Mouse (Mus musculus): ENCODE measurements around the gene Atad3a.
"Not testable (repeated sequence)": the region's sequence is repeated elsewhere in the genome, so short reads cannot be mapped to it uniquely, and the experiment has no call there.

Atad3a gene

GRCm38 (mm10) chr4:155760613-155761355, at the start of gene Atad3a:
Atad3a (minus strand) TSS chr4:155761093.
- DNase-seq: peak; percentile 96

- DNase-seq: no peak
These were observed 46.9 kb upstream of the Atad3a start for GRCm38 (mm10) chr4:155807841-155808240.

GRCm38 (mm10) chr4:155803340-155804041, 42.6 kb upstream of the Atad3a start:
- DNase-seq: peak; percentile 94

GRCm38 (mm10) chr4:155802741-155803339, 41.9 kb upstream of the Atad3a start, which contains the start of gene Mrpl20:
Mrpl20 (plus strand) TSS chr4:155802878.
- DNase-seq: no peak

- no peak for DNase-seq
These were observed 41.2 kb upstream of the Atad3a start for GRCm38 (mm10) chr4:155802075-155802474.

- DNase-seq: no peak
These were observed 32.8 kb upstream of the Atad3a start for GRCm38 (mm10) chr4:155793730-155794129.

- DNase-seq: no peak
These were observed 30.5 kb upstream of the Atad3a start for GRCm38 (mm10) chr4:155791240-155791933.

GRCm38 (mm10) chr4:155790650-155791161, 29.8 kb upstream of the Atad3a start:
- no peak for DNase-seq

GRCm38 (mm10) chr4:155790021-155790489, 29.2 kb upstream of the Atad3a start, which contains the start of gene Ankrd65:
Ankrd65 (plus strand) TSS chr4:155790439.
- no peak for DNase-seq

- DNase-seq: not testable (repeated sequence)
These were observed 27.9 kb upstream of the Atad3a start for GRCm38 (mm10) chr4:155788833-155789232.

- no peak for DNase-seq
These were observed 27.4 kb upstream of the Atad3a start for GRCm38 (mm10) chr4:155788300-155788699.

GRCm38 (mm10) chr4:155785819-155786218, 24.9 kb upstream of the Atad3a start, which contains the start of gene Tmem88b:
Tmem88b (minus strand) TSS chr4:155785874.
- DNase-seq: no peak

- no peak for DNase-seq
These were observed 24.4 kb upstream of the Atad3a start for GRCm38 (mm10) chr4:155785246-155785645.

GRCm38 (mm10) chr4:155784081-155784701, 23.3 kb upstream of the Atad3a start:
- peak; percentile 84 for DNase-seq

GRCm38 (mm10) chr4:155783486-155784080, 22.7 kb upstream of the Atad3a start:
- DNase-seq: no peak

GRCm38 (mm10) chr4:155780895-155781294, 20.0 kb upstream of the Atad3a start:
- peak; percentile 24 for DNase-seq

- DNase-seq: no peak
These were observed 18.6 kb upstream of the Atad3a start for GRCm38 (mm10) chr4:155779498-155779897.

- no peak for DNase-seq
These were observed 16.9 kb upstream of the Atad3a start for GRCm38 (mm10) chr4:155777816-155778215.

- peak; percentile 60 for DNase-seq
These were observed 15.9 kb upstream of the Atad3a start for GRCm38 (mm10) chr4:155776704-155777335.

GRCm38 (mm10) chr4:155775855-155776254, 15.0 kb upstream of the Atad3a start:
- DNase-seq: no peak

All from right cerebral cortex, postnatal 25 days (tissue).